Mouse (Mus musculus): ENCODE measurements around the gene Tsga13.

The Tsga13 gene

DNA sequence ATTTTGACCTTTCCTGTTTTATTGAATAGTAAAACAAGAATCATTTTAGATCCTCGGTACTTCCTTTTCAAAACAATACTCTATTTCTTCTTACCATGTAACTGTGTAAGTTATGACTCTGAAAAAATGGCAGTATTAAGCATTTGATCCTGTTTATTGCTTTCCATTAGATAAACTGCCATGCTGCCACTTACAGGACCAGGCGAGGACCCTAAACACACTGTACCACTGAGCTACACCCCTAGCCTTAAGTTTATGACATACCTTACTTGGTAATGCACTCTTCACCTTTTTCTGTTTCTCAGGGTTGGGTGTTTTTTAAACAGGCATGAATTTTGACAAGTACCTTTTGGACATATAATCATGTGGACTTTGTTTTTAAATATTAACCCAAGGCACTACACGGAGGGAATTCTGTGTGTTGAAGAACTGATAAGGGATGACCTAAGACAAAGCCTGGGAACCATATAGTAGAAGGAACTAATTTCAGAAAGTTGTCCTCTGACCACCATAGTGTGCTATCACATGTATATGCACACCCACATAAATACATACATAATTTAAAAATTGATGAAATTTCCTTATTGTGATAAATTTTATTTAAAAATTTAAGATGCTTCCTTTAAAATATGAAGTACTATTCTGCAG, 50.2 kb downstream of the Tsga13 start:
- in situ Hi-C loops (cut with MboI, MseI), result no loop called here

DNA sequence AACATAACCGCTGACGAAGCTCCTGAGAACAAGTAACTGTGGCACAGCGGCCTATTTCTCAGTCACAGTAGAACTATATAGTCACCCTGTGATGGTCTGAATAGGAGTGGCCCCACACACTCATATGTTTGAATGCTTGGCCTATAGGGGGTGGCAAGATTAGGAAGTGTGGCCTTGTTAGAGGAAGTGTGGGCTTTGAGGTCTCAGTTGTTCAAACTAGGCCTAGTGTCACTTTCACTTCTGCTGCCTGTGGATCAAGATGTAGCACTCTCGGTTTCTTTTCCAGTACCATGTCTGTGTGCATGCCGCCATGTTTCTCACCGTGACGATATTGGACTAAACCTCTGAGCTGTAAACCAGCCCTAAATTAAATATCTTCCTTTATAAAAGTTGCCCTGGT, 59.4 kb downstream of the Tsga13 start:
- in situ Hi-C loops (cut with MboI, MseI), result loop anchor here (10.0 kb wide), 1 partner anchor 751 kb away; no protein-coding TSS in a partner anchor

DNA sequence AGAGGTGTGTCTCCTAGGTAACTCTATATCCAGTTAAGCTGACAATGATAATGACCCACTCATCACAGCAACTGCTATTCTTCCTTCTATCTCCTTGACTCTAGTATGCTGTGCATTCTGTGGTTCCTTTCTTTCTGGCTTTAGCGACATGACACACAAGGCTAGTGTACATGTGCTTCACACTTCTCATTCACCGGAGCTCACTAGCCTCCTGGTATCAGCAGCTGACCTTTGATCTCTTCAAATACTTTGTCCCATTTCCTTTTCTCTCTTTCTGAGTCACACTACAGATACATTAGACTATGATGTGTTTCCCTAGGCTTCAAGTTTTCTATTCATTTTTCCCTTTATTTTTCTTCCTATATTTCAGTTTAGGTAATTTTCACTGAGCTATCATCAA, 60.2 kb downstream of the Tsga13 start:
- in situ Hi-C loops (cut with MboI, MseI), result loop anchor here (10.0 kb wide), 1 partner anchor 750 kb away; no protein-coding TSS in a partner anchor

DNA sequence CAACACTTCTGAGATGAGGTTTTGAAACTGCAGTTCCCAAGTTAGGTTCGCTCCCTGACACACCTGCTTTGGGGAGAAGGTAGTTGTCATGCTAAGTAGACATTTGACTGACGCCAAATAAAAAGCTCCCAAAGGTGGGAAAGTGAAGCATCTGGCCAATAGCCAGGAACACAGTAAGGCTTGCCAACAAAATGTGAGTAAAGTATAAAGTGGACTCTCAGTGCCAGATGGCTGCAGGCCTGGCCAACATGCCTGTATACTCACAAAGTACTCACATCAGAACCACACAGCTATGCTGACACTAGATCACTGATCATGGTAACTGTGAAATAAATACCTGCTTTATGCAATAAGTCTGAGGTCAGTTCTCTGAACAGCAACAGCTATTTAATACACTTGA, 65.6 kb downstream of the Tsga13 start:
- in situ Hi-C loops (cut with MboI, MseI), result loop anchor here (10.0 kb wide), 1 partner anchor 745 kb away; no protein-coding TSS in a partner anchor
